Mouse (Mus musculus) frontal cortex, adult 2 months (tissue): ENCODE data around the gene 1700067K01Rik. TPM values are rescaled to one million over a fixed set of nuclear protein-coding genes. Genes with fewer than 3 reads are reported as not detected.
A peak's percentile ranks its signal among the peaks of the same experiment; 100 is the strongest.

ENCODE experiments used
- DNase-seq, 2 experiments: peaks; one replicate each; pipeline ENCODE4 v3.0.0; 2022; ENCODE audit warnings: low spot score in 1 of 2; ENCODE audit errors: extremely low spot score in 1 of 2
- polyA plus RNA-seq: library from polyadenylated mRNA; depleted of rRNA; stranded (reverse); fragments of >200 nt; gene quantifications from 2 replicates; pipeline ENCODE4 v1.2.3, GENCODE M21; 2012; rRNA removed

1700067K01Rik gene
- polyA plus RNA-seq: not detected in 2 replicates

- no peak for DNase-seq
Observed at GRCm38 (mm10) chr8:84001281-84002000, at the start of gene 1700067K01Rik. Gene 1700067K01Rik, plus strand, starts transcription at chr8:84001502.

- DNase-seq: no peak
Observed at GRCm38 (mm10) chr8:83954749-83955105, 46.6 kb upstream of the 1700067K01Rik start.

GRCm38 (mm10) chr8:83955106-83955957 lies 46.0 kb upstream of the 1700067K01Rik start, which contains the start of the genes Gm10644 and Asf1b:
Gene Gm10644, minus strand, starts transcription at chr8:83955205.
Gene Asf1b, plus strand, starts transcription at chr8:83955507.
- DNase-seq: peak; percentile 99

- DNase-seq: no peak
Observed at GRCm38 (mm10) chr8:83955958-83956218, 45.4 kb upstream of the 1700067K01Rik start.

- no peak for DNase-seq
Observed at GRCm38 (mm10) chr8:83956789-83957188, 44.5 kb upstream of the 1700067K01Rik start.

GRCm38 (mm10) chr8:83964015-83964765 lies 37.1 kb upstream of the 1700067K01Rik start:
- DNase-seq: no peak

- DNase-seq: no peak
Observed at GRCm38 (mm10) chr8:83967701-83968100, 33.6 kb upstream of the 1700067K01Rik start.

- DNase-seq: no peak
Observed at GRCm38 (mm10) chr8:83971121-83971520, 30.2 kb upstream of the 1700067K01Rik start.

- no peak for DNase-seq
Observed at GRCm38 (mm10) chr8:83971661-83972060, 29.6 kb upstream of the 1700067K01Rik start.

- DNase-seq: peak; percentile 99
Observed at GRCm38 (mm10) chr8:83972150-83973120, 28.9 kb upstream of the 1700067K01Rik start, which contains the start of gene Prkaca. Gene Prkaca, plus strand, starts transcription at chr8:83972993.

- DNase-seq: peak in 1 of 2 experiments; percentile 18
Observed at GRCm38 (mm10) chr8:83973161-83974031, 27.9 kb upstream of the 1700067K01Rik start.

GRCm38 (mm10) chr8:83974521-83974920 lies 26.8 kb upstream of the 1700067K01Rik start:
- no peak for DNase-seq

- no peak for DNase-seq
Observed at GRCm38 (mm10) chr8:83976101-83976630, 25.1 kb upstream of the 1700067K01Rik start.

GRCm38 (mm10) chr8:83976779-83977350 lies 24.4 kb upstream of the 1700067K01Rik start:
- DNase-seq: no peak

GRCm38 (mm10) chr8:83977646-83978045 lies 23.7 kb upstream of the 1700067K01Rik start:
- no peak for DNase-seq

- DNase-seq: no peak
Observed at GRCm38 (mm10) chr8:83978200-83978599, 23.1 kb upstream of the 1700067K01Rik start.

GRCm38 (mm10) chr8:83980250-83980649 lies 21.1 kb upstream of the 1700067K01Rik start:
- no peak for DNase-seq

GRCm38 (mm10) chr8:83980845-83981244 lies 20.5 kb upstream of the 1700067K01Rik start:
- no peak for DNase-seq
